Mouse (Mus musculus): ENCODE measurements around the gene Poldip2.

DNA sequence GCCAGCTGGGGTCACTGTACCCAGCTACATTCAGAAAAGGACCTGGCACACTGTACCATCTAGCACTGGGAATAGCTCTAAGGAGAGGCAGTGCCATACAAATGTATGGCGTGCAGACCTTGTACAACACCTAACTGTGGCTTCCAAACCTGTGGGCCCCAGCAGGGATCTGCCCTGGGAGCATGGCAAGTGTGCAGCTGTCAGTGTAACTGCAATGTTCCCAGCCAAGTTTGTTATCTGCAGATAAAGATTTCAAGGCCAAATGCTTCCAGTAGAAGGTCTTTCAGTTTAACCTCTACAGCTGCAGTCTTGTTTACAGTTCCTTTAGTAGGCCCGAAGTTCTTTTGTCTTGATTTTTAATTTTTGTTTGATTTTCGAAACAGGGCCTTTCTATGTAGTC, 43.6 kb downstream of the Poldip2 start:
- no peak for TF ChIP-seq POLR2A (IDR thresholded peaks at IDR 0.05; ENCODE audit: extremely low read depth, insufficient read depth, low read length)
- no peak for TF ChIP-seq CTCF (IDR thresholded peaks at IDR 0.05; ENCODE audit: extremely low read depth, insufficient read depth, low read length)

Measured in cortical plate, adult 2 months (tissue).